8 mouse cellular contexts compared by ENCODE assay signal in genomic region chr4:125029891-125030614, GRCm38 (mm10). TPM values are rescaled to one million over a fixed set of nuclear protein-coding genes. Genes with fewer than 3 reads are reported as not detected.
DNase-seq lines count a peak whose midpoint lies in the region; ATAC-seq lines count a peak whose summit lies in the region.

No protein-coding gene starts in this region.

- H3K27me3 ChIP-seq in hindbrain, embryonic 13.5 days = peaks cover 15% of the 10 kb centered on the region; the same call in 1 of the 2 replicates

- ATAC-seq in hindbrain, embryonic 13.5 days (ENCODE audit: low FRiP score) = peak; percentile 98

- DNase-seq in NIH3T3 (ENCODE audit: low read depth) = peak; percentile 98
- DNase-seq in cerebellum, postnatal 10 days = peak; percentile 96
- peak; percentile 81 to 83 for DNase-seq in frontal cortex, postnatal 14 days (ENCODE audit: low spot score in 2 of 2)
- peak; percentile 80 to 86 for DNase-seq in layer of hippocampus, postnatal 25 days (ENCODE audit: extremely low spot score in 1 of 2, low spot score in 1 of 2)
- DNase-seq in lung, postnatal 25 days (ENCODE audit: low spot score) = peak; percentile 95
- DNase-seq in retina, embryonic 14.5 days (ENCODE audit: low spot score) = peak; percentile 98
- peak; percentile 92 for DNase-seq in thymus, postnatal 4 days

- H3K9ac ChIP-seq in hindbrain, embryonic 13.5 days = peak overlapping the region; percentile 90

- H3K4me1 ChIP-seq in hindbrain, embryonic 13.5 days (replicated peaks) = peaks cover 25% of the 10 kb centered on the region

- H3K27ac ChIP-seq in hindbrain, embryonic 13.5 days = peak overlapping the region; percentile 67

- H3K4me2 ChIP-seq in hindbrain, embryonic 13.5 days = peak overlapping the region; percentile 98

- peak overlapping the region; percentile 98 for H3K4me3 ChIP-seq in hindbrain, embryonic 13.5 days

- H3K9me3 ChIP-seq in hindbrain, embryonic 13.5 days = no peaks in the 10 kb centered on the region

- under 1% methylated on average over 50 of the region's 50 CpGs for WGBS in hindbrain, embryonic 13.5 days

- peaks cover 6% of the 10 kb centered on the region for H3K36me3 ChIP-seq in hindbrain, embryonic 13.5 days

RNA-seq across cellular contexts. Expression of gene Gnl2, which starts 13.7 kb away (rescaled TPM):
- 90.6 and 95.9 TPM in 2 replicates for polyA plus RNA-seq in hindbrain, embryonic 13.5 days (2015; fragmentation: Nextera tagmentation; extraction: Ambion mirVana)
- 10 to 100 TPM; 54.3 to 66.8 TPM for total RNA-seq in layer of hippocampus, postnatal 25 days (2021)

RNA-seq across cellular contexts. Expression of gene Dnali1, which starts 35.5 kb away (rescaled TPM):
- polyA plus RNA-seq in hindbrain, embryonic 13.5 days (2015; fragmentation: Nextera tagmentation; extraction: Ambion mirVana) = 0.79 and 1.8 TPM in 2 replicates
- under 1 TPM; 0.37 to 0.73 TPM for total RNA-seq in layer of hippocampus, postnatal 25 days (2021)

RNA-seq across cellular contexts. Expression of gene Snip1, which starts 36.4 kb away (rescaled TPM):
- 23.7 and 24.3 TPM in 2 replicates for polyA plus RNA-seq in hindbrain, embryonic 13.5 days (2015; fragmentation: Nextera tagmentation; extraction: Ambion mirVana)
- 10 to 100 TPM; 13.8 to 16.3 TPM for total RNA-seq in layer of hippocampus, postnatal 25 days (2021)

RNA-seq across cellular contexts. Expression of gene Rspo1, which starts 43.8 kb away (rescaled TPM):
- 2.5 and 4.1 TPM in 2 replicates for polyA plus RNA-seq in hindbrain, embryonic 13.5 days (2015; fragmentation: Nextera tagmentation; extraction: Ambion mirVana)
- 1 to 10 TPM; 7.4 to 7.9 TPM for total RNA-seq in layer of hippocampus, postnatal 25 days (2021)

RNA-seq across cellular contexts. Expression of gene Meaf6, which starts 54.9 kb away (rescaled TPM):
- 162 and 174 TPM in 2 replicates for polyA plus RNA-seq in hindbrain, embryonic 13.5 days (2015; fragmentation: Nextera tagmentation; extraction: Ambion mirVana)
- total RNA-seq in layer of hippocampus, postnatal 25 days (2021) = 100 to 1,000 TPM; 116 to 120 TPM

Comparison
In these comparisons a context has a peak if more than half of its experiments do, and no peak if none do; other contexts are left out.
1. Peak in every context shown above with its lines: DNase-seq, ATAC-seq, H3K4me3 ChIP-seq and H3K27ac ChIP-seq.